Mouse (Mus musculus): ENCODE results near the gene Rps21.

GRCm38 (mm10) chr2:180306009-180306408 lies 48.8 kb downstream of the Rps21 start:
- TF ChIP-seq CTCF (IDR thresholded peaks at IDR 0.05; ENCODE audit: extremely low read depth, insufficient read depth, low read length) (no peak), POLR2A (IDR thresholded peaks at IDR 0.05; ENCODE audit: extremely low read depth, insufficient read depth, low read length) (no peak)
